Mouse (Mus musculus): ENCODE results near the gene Ccdc136. TPM values are rescaled to one million over a fixed set of nuclear protein-coding genes. Genes with fewer than 3 reads are reported as not detected.
A peak's percentile ranks its signal among the peaks of the same experiment; 100 is the strongest.

The Ccdc136 gene
- polyA plus RNA-seq, 1 experiment from 2014 or later = 24.0 TPM

DNA sequence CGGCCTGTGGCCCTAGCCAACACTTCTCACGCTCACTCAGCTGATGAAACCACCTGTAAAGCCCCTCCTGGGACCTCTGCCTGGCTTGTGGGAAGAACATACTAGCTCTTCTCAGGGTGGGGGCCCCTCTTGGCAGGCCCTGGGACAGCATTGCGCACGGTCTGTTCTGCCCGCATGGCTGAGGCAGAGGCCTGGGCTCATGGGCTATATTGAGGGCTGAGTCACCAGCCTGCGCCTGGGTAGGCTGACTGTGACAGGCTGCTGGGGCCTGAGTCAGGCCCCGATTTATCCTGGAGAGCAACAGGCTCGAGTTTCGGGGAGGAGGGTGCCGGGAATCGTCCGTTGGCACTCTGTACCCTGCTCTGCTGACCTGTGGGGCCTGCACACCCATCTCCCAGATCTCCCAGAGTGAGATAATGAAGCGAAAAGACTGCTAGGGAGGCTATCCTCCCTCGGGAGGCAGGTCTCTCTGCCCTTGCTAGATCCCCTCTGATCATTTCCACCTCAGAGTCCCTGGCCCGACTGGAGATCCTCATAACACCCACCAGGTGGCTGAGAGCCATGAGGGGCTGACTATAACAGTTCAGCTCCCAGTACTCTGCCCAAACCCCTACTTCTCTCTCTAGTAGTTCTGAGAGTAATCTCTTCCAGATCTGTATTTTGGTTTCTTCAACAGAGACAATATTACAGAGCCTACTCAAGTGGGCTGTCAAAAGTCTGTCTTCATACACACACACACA lies 34.7 kb downstream of the Ccdc136 start:
- Histone ChIP-seq H3K36me3 (no peaks in the 10 kb centered on the region), H3K4me2 (replicated peaks) (no peak overlapping the region), H3K9me3 (replicated peaks) (no peaks in the 10 kb centered on the region), H3K4me1 (peaks cover 36% of the 10 kb centered on the region), H3K4me3 (replicated peaks) (no peak overlapping the region), H3K9ac (no peak overlapping the region), H3K27me3 (no peaks in the 10 kb centered on the region; the same call in 1 of the 2 replicates), H3K27ac (replicated peaks) (peak overlapping the region; percentile 58)
- 44% methylated on average over 15 of the region's 15 CpGs for WGBS
- no peak for ATAC-seq (ENCODE audit: insufficient number of reproducible peaks, low FRiP score, low TSS enrichment, low read depth)

DNA sequence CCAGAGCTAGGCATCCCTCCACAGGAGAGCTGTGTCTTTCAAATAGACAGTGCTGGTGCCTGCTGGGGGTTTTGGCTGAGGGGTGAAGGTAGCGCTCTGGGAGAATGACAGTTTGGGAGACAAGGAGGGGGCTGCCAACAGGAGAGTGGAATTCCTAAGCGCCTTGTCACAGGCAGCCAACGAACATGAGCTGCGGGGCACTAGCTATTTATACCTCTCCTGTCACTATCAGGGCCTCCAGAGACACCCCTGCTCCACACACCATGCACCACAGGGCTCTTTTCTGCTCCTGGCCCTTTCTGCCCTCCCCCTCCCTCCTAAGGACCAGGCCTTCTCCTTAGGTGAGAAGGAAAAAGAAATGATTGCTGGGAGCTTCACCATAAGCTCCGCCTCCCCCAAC lies 35.4 kb downstream of the Ccdc136 start:
- H3K4me3 ChIP-seq (replicated peaks) = no peak overlapping the region
- no peak overlapping the region for H3K4me2 ChIP-seq (replicated peaks)
- WGBS = 20% methylated on average over 5 of the region's 5 CpGs
- no peaks in the 10 kb centered on the region for H3K36me3 ChIP-seq
- no peaks in the 10 kb centered on the region for H3K9me3 ChIP-seq (replicated peaks)
- no peaks in the 10 kb centered on the region; the same call in 1 of the 2 replicates for H3K27me3 ChIP-seq
- peak overlapping the region; percentile 58 for H3K27ac ChIP-seq (replicated peaks)
- H3K9ac ChIP-seq = no peak overlapping the region
- ATAC-seq (ENCODE audit: insufficient number of reproducible peaks, low FRiP score, low TSS enrichment, low read depth) = no peak
- H3K4me1 ChIP-seq = peaks cover 42% of the 10 kb centered on the region

DNA sequence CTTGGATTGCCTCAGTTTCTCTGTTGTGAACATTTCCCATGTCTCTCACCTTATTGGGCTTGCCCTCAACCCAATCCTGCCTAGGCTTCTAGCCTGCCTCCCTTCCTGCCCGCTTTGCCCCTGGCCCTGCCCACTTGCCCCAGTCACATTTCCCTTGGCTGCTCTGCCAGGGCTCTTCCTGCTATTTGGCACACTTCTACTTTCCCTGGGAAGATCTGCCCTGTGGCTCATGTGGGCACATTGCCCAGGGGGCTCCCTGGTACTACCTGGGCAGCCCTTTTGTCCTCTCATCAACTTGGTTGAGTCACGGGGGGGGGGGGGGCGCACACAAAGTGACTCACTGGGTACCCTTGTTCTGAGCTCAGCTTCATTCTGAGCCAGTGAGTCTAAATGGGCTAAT lies 36.0 kb downstream of the Ccdc136 start:
- no peaks in the 10 kb centered on the region for H3K9me3 ChIP-seq (replicated peaks)
- H3K27ac ChIP-seq (replicated peaks) = peak overlapping the region; percentile 58; the same call in 1 of the 2 replicates
- 54% methylated on average over 3 of the region's 3 CpGs for WGBS

DNA sequence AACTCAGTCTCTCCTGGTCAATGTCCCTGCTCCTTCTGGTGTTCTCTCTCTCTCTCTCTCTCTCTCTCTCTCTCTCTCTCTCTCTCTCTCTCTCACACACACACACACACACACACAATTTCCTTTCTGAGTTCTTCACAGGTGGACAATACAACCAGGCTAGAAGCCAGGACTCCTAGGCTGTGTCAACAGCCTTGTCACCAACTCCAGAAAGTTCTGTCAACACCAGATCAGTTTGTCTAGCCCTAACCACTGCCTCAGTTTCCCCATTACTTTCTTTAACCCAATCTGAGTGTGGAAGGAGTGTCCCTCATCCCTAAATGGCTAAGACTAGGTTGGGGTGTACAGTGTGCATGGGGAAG lies 36.5 kb downstream of the Ccdc136 start:
- Histone ChIP-seq H3K9me3 (replicated peaks) (no peaks in the 10 kb centered on the region), H3K4me3 (replicated peaks) (peak overlapping the region; percentile 64), H3K9ac (no peak overlapping the region), H3K27me3 (no peaks in the 10 kb centered on the region; the same call in 1 of the 2 replicates), H3K36me3 (no peaks in the 10 kb centered on the region), H3K27ac (replicated peaks) (peak overlapping the region; percentile 91; the same call in 1 of the 2 replicates), H3K4me1 (peaks cover 50% of the 10 kb centered on the region), H3K4me2 (replicated peaks) (peak overlapping the region; percentile 82)
- ATAC-seq (ENCODE audit: insufficient number of reproducible peaks, low FRiP score, low TSS enrichment, low read depth) = no peak

More for the DNA sequence above, 36.0 kb downstream of the Ccdc136 start:
- Histone ChIP-seq H3K4me1 (peaks cover 48% of the 10 kb centered on the region), H3K27me3 (no peaks in the 10 kb centered on the region; the same call in 1 of the 2 replicates), H3K36me3 (no peaks in the 10 kb centered on the region), H3K9ac (no peak overlapping the region), H3K4me2 (replicated peaks) (no peak overlapping the region), H3K4me3 (replicated peaks) (no peak overlapping the region)
- ATAC-seq (ENCODE audit: insufficient number of reproducible peaks, low FRiP score, low TSS enrichment, low read depth) = no peak

DNA sequence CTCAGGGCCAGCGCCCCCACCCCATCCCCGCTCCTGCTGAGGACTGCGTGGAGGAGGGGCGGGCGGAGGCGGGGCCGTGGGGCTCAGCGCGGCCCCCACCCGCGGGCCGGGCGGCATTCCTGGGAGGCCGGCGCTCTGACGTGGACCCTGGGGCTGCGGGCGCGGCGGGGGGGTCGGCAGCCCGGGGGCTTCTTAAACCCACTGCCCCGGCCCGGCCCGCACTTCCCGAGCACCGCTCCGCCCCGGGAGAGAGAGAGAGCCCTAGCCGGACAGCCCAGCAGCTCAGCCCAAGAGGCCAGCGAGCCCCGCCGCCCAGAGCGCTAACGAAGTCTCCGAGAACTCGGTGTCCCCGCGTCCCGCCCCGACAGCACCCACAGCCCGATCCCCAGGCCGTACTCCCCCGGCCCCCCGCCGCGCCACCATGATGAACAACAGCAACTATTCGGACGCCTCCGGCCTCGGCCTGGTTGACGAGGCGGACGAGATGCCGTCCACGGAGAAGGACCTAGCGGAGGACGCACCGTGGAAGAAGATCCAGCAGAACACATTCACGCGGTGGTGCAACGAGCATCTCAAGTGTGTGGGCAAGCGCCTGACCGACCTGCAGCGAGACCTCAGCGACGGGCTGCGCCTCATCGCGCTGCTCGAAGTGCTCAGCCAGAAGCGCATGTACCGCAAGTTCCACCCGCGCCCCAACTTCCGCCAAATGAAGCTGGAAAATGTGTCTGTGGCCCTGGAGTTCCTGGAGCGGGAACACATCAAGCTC lies 37.1 kb downstream of the Ccdc136 start, which contains the start of gene Flnc:
Gene Flnc (plus strand): TSS at position 219 of the 766 bp plus-strand sequence.
- peak; percentile 25; the same call in 1 of the 2 replicates for ATAC-seq (ENCODE audit: insufficient number of reproducible peaks, low FRiP score, low TSS enrichment, low read depth)
- Histone ChIP-seq H3K27me3 (peaks cover 2% of the 10 kb centered on the region; the same call in 1 of the 2 replicates), H3K4me2 (replicated peaks) (peak within 1 kb of the TSS; percentile 82), H3K36me3 (no peaks in the 10 kb centered on the region), H3K4me3 (replicated peaks) (peak within 1 kb of the TSS; percentile 64), H3K9me3 (replicated peaks) (no peaks in the 10 kb centered on the region), H3K4me1 (peaks cover 50% of the 10 kb centered on the region), H3K27ac (replicated peaks) (peak within 1 kb of the TSS; percentile 91), H3K9ac (peak within 1 kb of the TSS; percentile 69)
- under 1% methylated on average over 76 of the region's 77 CpGs for WGBS

DNA sequence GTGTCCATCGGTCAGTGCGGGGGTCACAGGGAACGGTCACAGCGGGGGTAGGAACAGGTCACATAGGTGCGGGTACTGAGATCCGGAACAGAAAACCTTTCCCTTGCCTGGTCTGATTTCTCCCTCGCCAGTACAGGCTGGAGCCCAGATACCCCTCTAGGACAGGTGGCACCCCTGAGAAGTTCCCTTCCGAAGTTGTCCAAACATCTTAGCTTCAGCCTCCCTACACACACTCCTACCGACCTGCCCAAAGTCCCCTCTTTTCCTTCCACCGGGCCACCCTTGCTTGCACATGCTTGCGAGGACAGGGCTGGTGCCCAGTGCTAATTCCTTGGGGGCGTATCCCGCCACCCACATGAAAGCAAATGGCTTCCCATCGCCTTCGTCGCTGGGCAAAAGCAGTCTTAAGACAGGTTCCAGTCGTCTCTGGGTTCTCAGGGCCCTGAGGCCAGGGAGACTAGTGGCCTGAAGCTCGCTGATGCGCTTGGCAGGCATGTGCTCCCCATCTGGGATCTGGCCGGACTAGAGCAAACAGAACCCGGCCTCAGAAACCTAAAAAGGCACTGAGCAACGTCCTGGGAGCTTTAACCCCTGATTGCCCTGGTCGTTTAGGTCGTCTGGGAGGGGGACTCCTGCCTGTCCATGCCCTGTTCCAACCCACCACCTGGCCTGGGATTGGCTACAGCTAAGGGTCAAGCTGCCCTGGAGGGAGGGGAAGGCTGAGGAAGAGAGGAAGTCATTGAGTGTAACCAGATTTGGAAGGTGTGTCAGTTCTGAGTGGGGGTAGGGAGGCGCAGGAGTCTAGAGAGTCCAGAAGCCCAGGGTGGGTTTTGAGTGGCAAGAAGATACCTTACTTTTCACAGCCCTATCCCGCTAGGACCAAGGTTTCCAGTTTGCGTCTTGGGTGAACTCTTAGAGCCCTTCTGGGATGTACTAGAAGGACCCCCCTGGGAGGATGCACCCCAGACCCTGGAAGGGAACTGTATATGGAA lies 38.0 kb downstream of the Ccdc136 start:
- no peak for ATAC-seq (ENCODE audit: insufficient number of reproducible peaks, low FRiP score, low TSS enrichment, low read depth)
- 6% methylated on average over 27 of the region's 27 CpGs for WGBS
- peak overlapping the region; percentile 69 for H3K9ac ChIP-seq
- H3K27me3 ChIP-seq = peaks cover 3% of the 10 kb centered on the region; the same call in 1 of the 2 replicates
- peaks cover 8% of the 10 kb centered on the region; the same call in 1 of the 2 replicates for H3K36me3 ChIP-seq
- H3K4me1 ChIP-seq = peaks cover 50% of the 10 kb centered on the region
- H3K27ac ChIP-seq (replicated peaks) = peak overlapping the region; percentile 91
- H3K4me3 ChIP-seq (replicated peaks) = peak overlapping the region; percentile 64
- H3K4me2 ChIP-seq (replicated peaks) = peak overlapping the region; percentile 82
- no peaks in the 10 kb centered on the region for H3K9me3 ChIP-seq (replicated peaks)

DNA sequence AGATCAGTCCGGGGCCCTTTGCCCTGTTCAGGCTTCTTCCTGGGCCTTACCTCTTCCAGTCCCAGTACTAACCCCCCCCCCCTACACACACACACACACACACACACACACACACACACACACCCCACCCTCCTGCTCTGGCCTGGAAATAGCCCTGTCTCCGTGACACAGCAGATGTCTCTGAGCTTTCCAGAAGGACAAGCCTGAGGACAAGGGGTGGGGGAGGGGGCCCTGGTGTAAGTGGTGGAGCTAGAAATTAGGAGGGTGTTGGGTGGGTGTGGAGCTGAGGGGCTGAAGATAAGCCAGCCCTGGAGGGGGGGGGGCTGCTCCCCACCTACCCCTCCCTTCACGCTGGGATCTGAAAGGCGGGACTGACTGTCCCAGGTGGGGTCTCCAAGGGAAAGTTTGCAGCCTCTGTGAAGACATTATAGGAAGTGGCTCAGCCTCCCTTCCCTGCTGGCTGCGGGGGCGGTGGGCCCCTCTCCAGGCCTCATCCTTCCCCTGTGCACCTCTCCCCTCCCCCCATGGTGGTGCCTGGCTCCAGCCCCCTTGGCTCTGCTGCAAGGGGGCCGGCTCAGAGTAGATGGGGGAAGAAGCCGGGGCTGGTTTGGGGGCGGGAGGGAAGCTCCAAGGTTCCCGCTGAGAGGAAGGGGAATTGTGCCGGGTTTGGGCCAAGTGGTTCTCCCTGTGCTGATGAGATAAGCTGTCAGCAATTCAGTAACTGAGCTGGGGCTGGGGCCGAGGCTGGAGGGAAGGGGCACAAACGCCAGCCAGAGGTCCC lies 39.0 kb downstream of the Ccdc136 start:
- H3K9ac ChIP-seq = no peak overlapping the region; the same call in 1 of the 2 replicates
- peaks cover 3% of the 10 kb centered on the region; the same call in 1 of the 2 replicates for H3K27me3 ChIP-seq
- peak overlapping the region; percentile 64 for H3K4me3 ChIP-seq (replicated peaks)
- H3K27ac ChIP-seq (replicated peaks) = peak overlapping the region; percentile 91
- WGBS = 5% methylated on average over 13 of the region's 13 CpGs
- peaks cover 16% of the 10 kb centered on the region for H3K36me3 ChIP-seq
- peak overlapping the region; percentile 82 for H3K4me2 ChIP-seq (replicated peaks)
- peak; percentile 74 for ATAC-seq (ENCODE audit: insufficient number of reproducible peaks, low FRiP score, low TSS enrichment, low read depth)
- peaks cover 50% of the 10 kb centered on the region for H3K4me1 ChIP-seq
- H3K9me3 ChIP-seq (replicated peaks) = no peaks in the 10 kb centered on the region

DNA sequence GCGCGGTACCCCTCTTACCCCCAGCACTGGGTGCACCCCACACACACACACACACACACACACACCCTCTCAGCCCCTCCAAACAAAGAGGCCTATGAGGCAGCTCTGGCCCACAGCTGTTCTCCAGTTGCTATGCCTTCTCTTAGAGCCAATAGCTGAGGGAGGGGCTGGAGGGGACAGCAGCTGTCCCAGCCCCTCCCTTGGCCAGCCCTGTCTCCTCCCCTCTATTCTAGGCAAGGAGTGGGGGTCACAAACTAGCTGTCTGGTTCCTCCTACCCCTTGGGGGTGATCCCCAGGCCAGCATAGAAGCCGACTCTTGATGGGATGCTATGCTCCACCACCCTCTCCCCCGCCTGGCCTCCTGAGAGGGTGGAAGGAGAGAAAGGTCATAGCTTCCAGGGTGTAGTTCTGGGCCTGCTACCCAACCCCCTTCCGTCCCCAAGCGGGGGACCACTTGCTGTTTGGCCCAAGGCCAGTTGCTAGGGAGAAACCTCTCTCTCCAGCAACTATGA lies 39.9 kb downstream of the Ccdc136 start:
- ATAC-seq (ENCODE audit: insufficient number of reproducible peaks, low FRiP score, low TSS enrichment, low read depth) = peak; percentile 73
- H3K27ac ChIP-seq (replicated peaks) = peak overlapping the region; percentile 91
- peak overlapping the region; percentile 82 for H3K4me2 ChIP-seq (replicated peaks)
- peaks cover 3% of the 10 kb centered on the region; the same call in 1 of the 2 replicates for H3K27me3 ChIP-seq
- 27% methylated on average over 6 of the region's 6 CpGs for WGBS
- peaks cover 25% of the 10 kb centered on the region for H3K36me3 ChIP-seq
- peaks cover 46% of the 10 kb centered on the region for H3K4me1 ChIP-seq
- H3K9me3 ChIP-seq (replicated peaks) = no peaks in the 10 kb centered on the region
- H3K9ac ChIP-seq = no peak overlapping the region; the same call in none of the 2 replicates
- peak overlapping the region; percentile 64 for H3K4me3 ChIP-seq (replicated peaks)

DNA sequence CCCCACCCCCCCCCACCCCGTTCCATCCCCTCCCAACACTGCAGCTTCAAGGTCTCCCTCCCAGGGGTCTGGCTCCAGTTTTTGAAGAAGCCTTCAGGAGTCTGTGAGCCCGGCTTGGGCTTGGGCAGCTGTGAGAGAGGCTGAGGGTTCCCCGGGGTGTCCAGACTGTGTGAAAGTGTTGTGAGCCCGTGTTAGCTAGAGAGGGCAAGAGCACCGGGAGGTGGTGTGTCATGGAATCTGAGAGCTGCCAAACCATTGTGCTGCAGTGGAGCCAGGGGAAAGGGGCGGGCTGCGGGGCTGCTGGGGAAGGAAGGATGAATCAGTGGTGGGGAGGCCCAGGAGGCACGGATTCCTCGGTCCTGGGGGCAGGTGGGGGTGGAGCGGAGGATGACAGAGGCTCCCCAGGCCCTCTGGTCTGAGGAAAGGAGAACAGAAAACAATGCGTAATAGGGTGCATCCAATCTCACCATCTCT lies 40.4 kb downstream of the Ccdc136 start:
- Histone ChIP-seq H3K9me3 (replicated peaks) (no peaks in the 10 kb centered on the region), H3K4me2 (replicated peaks) (peak overlapping the region; percentile 82), H3K36me3 (peaks cover 30% of the 10 kb centered on the region), H3K4me3 (replicated peaks) (peak overlapping the region; percentile 64), H3K27me3 (peaks cover 3% of the 10 kb centered on the region; the same call in 1 of the 2 replicates), H3K4me1 (peaks cover 43% of the 10 kb centered on the region), H3K9ac (0 out of 2 replicates have a peak overlapping the region, but pooled peaks have one; percentile 12), H3K27ac (replicated peaks) (peak overlapping the region; percentile 91)
- no peak for ATAC-seq (ENCODE audit: insufficient number of reproducible peaks, low FRiP score, low TSS enrichment, low read depth)
- 5% methylated on average over 11 of the region's 11 CpGs for WGBS
